Mouse (Mus musculus): ENCODE data around the gene Rpl41.
"Not testable (repeated sequence)": the region's sequence is repeated elsewhere in the genome, so short reads cannot be mapped to it uniquely, and the experiment has no call there.

The Rpl41 gene

GRCm38 (mm10) chr10:128524111-128524731 lies 24.9 kb downstream of the Rpl41 start:
- DNase-seq (ENCODE audit: low read depth): no peak

- DNase-seq (ENCODE audit: low read depth): no peak
Measured at GRCm38 (mm10) chr10:128522351-128522750, 26.8 kb downstream of the Rpl41 start.

- no peak for DNase-seq (ENCODE audit: low read depth)
Measured at GRCm38 (mm10) chr10:128520591-128520990, 28.5 kb downstream of the Rpl41 start.

GRCm38 (mm10) chr10:128518833-128519232 lies 30.3 kb downstream of the Rpl41 start:
- DNase-seq (ENCODE audit: low read depth): no peak

GRCm38 (mm10) chr10:128516677-128517076 lies 32.4 kb downstream of the Rpl41 start:
- DNase-seq (ENCODE audit: low read depth): no peak

DNA sequence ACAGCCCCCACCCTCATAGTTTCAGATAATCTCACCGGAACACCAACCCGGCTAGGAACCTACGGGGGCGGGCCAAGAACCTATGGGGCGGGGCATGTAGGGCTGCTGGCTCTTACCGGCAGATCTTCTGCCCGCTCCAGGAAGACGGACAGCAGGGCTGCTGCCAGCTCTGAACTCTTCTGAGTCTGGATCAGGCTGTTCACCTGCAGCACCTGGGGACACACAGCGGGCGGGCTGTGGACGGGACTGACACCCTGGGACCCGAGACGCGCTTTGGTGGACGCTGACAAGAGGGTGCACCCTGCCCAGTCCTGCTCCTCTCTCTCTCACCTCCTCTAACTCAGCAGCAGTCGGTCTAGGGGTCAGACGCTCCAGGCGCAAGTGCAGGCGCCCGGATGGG lies 33.1 kb downstream of the Rpl41 start:
- no peak for DNase-seq (ENCODE audit: low read depth)

DNA sequence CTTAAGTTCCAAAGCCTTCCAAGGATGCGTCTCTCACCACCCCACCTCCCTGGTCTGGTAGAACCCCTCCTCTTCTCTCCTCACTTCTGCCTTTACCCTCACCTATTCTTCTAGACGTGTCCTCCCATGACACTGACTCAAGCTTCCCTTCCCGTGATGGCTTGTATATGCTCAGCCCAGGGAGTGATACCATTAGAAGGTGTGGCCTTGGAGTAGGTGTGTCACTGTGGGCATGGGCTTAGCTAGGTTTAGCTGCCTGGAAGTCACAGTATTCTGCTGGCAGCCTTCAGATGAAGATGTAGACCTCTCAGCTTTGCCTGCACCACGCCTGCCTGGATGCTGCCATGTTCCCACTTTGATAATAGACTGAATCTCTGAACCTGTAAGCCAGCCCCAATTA lies 34.1 kb downstream of the Rpl41 start:
- DNase-seq (ENCODE audit: low read depth): no peak

- no peak for DNase-seq (ENCODE audit: low read depth)
Measured at GRCm38 (mm10) chr10:128511761-128512160, 37.3 kb downstream of the Rpl41 start.

GRCm38 (mm10) chr10:128511189-128511588 lies 37.9 kb downstream of the Rpl41 start:
- no peak for DNase-seq (ENCODE audit: low read depth)

- DNase-seq (ENCODE audit: low read depth): no peak
Measured at GRCm38 (mm10) chr10:128510301-128510700, 38.8 kb downstream of the Rpl41 start.

DNA sequence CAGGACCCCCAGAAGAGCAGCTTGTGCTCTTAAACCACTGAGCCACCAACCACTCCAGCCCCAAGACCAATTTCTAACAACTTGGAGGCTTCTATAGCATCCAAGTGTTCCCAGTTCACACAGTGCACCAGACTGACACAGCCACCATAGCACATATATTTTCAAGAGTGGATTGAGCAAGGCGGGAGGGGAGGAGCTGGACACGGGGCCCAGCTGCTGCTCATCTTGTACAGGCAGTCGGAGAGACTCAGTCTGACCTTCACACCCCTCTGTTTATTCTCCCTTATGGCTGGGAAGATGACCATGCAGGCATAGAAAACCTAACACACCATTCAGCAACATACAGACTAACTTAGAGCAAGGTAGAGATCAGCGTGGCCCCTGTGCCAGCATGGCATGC lies 39.3 kb downstream of the Rpl41 start:
- no peak for DNase-seq (ENCODE audit: low read depth)

GRCm38 (mm10) chr10:128509203-128509602 lies 39.9 kb downstream of the Rpl41 start:
- DNase-seq (ENCODE audit: low read depth): no peak

DNA sequence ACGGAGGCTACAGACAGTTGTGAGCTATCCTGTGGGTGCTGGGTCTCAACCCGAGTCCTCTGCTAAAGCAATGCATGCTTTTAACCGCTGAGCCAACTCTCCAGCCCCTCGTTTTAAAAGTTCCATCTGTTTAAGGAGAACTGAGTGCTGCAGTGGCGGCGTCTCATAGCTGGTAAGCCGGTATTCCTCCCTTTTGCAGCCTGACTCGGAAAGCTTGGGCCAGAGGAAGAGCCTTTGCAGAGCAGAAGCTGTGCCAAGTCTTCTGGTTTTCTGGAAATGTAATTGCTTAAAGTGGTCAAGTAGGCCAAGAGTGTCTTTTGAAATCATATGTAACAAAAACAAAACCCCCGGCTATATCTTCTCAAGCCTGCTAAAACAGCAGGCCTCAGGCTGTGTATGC lies 40.8 kb downstream of the Rpl41 start:
- DNase-seq (ENCODE audit: low read depth): no peak

GRCm38 (mm10) chr10:128505974-128506373 lies 43.1 kb downstream of the Rpl41 start:
- DNase-seq (ENCODE audit: low read depth): no peak

DNA sequence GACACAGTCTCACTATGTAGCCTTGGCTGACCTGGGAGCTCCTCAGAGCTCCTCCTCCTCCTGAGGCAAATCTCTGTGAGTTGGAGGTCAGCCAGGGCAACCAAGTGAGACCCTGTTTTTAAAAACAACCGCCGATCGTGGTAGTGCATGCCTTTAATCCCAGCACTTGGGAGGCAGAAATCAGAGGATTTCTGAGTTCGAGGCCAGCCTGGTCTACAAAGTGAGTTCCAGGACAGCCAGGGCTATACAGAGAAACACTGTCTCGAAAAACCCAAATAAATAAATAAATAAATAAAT lies 43.8 kb downstream of the Rpl41 start:
- DNase-seq (ENCODE audit: low read depth): not testable (repeated sequence)

DNA sequence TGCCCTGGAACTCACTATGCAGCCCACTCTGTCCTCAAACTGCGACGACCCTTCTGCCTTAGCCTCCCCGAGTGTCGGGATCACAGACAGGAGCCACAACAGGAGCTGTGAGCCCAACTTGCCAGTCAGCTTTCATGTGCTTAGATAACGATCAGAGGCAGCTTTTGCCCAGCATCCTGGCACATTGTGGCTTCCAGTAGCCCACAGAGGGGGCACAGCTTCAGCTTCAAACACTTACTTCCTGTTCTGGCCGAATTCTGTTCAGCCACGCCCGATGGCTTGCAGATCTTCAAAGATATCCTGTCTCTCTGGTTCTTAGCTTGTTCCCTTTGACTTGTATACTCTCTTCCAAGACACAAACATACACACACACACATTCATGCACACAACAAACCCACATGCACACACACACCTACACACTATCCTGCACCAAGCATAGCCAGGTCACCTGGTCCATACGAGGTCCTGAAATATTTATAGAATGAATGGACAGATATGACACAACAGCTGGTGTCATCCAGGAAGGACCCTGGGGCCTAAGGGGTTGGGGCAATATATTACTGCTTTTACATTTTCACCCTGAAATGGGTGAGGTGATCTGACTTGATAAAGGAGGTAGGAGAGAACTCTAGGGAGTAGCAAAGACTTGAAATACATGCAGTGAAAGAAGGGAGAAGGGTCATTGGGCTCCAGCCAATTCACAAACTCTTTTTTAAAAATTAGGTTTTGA lies 44.3 kb downstream of the Rpl41 start:
- no peak for DNase-seq (ENCODE audit: low read depth)

GRCm38 (mm10) chr10:128504012-128504411 lies 45.1 kb downstream of the Rpl41 start:
- DNase-seq (ENCODE audit: low read depth): no peak

GRCm38 (mm10) chr10:128503532-128503931 lies 45.6 kb downstream of the Rpl41 start:
- DNase-seq (ENCODE audit: low read depth): no peak

DNA sequence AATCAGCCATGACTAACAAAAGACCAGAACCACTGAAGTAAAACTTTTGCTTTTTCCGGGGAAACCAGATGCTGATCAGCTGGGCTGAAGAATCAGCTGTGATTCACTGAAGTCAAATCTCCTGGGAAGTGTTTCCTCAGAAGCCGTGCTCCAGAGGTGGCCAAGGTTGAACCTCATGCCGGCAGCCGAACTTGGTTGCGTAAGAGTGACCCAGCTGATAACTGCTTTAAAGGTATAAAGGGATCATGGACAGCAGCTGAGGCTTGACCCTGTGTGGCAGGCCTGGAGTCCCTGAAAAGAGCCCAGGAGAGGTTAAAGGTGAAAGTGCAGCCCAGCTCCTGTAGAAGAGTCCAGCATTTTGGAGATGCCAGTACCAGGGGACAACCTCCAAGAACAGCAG lies 46.8 kb downstream of the Rpl41 start:
- no peak for DNase-seq (ENCODE audit: low read depth)

GRCm38 (mm10) chr10:128499116-128499671 lies 49.9 kb downstream of the Rpl41 start:
- DNase-seq (ENCODE audit: low read depth): no peak

GRCm38 (mm10) chr10:128498590-128498989 lies 50.5 kb downstream of the Rpl41 start, which contains the start of gene Myl6b:
Myl6b (minus strand) TSS chr10:128498685.
- peak; percentile 95 for DNase-seq (ENCODE audit: low read depth)

Data from c-Kit-positive CD71-positive TER-119-negative erythroid progenitor cells, embryonic 14.5 days (primary cell).